Mouse (Mus musculus) adrenal gland, postnatal 25 days (tissue): ENCODE measurements around the gene Olfr1232. TPM values are rescaled to one million over a fixed set of nuclear protein-coding genes. Genes with fewer than 3 reads are reported as not detected.

Experiments used
- DNase-seq: peaks from one replicate; pipeline ENCODE4 v3.0.0; 2021; ENCODE audit warnings: mixed read lengths
- long read RNA-seq: library from polyadenylated mRNA; stranded (forward); transcript quantifications from one replicate; pipeline ENCODE4 v2.0.0, GENCODE M21; 2021
- total RNA-seq: library from RNA; stranded (reverse); gene quantifications from 2 replicates; pipeline ENCODE4 v1.2.3, GENCODE M21; 2021

The Olfr1232 gene
- total RNA-seq: not detected in 2 replicates
- long read RNA-seq: 0 reads

DNA sequence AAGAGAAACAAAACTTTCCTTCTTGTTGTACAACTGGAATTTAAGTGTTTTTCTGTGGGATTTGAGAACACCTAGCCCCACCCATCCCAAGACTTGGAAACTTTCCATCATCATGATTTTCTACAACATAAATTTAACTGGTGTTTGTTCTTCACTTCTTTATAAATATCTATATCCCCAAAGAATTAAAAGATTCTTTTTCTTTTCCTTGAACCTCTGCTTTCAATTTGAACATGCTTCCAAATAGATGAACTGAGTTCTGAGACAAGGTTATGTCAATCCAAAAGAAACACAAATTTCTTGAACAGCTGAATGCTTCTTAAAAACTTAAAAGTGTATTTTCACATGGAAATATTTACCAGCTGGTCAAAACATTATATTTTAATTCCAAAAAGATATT is at the start of gene Olfr1232:
TSS of gene Olfr1232 (minus strand) at position 101 of the 400 bp plus-strand sequence.
- DNase-seq: no peak

DNA sequence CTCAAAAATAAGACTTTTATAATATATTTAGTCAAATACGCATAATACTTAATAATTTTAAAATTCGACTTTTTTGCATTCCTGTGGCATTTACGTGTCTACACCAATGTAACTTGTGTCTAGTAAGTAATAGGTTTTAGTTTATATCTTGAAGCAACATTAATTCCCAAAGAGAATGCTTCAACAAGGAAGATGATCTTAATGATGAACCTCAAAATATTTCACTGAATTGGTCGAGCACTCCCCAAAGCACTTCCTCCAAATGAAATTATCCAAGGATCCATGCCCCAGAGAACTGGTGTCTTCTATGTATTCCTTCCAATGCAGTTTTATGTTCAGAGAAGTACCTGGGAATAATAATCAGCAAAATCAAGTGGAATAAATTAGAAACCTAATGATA is 35.3 kb upstream of the Olfr1232 start, which contains the start of gene Olfr1234:
TSS of gene Olfr1234 (minus strand) at position 101 of the 400 bp plus-strand sequence.
- no peak for DNase-seq

DNA sequence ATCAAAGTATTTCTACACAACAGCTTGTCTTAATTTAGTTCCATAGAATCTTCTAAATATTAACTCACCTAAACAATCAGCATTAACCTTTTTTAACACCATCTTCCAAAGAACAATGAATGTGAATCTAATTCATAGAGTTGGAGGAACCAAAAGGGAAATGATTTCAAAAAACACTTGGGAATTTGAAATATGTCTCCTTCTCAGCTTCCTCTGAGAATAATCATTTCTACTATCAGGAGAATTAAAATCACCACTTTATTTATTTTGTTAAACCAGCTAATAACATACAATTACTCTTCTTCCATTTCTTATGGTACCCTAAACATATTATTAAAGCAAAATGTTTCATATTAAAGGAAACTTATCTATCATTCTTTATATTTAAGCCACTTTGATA is 12.8 kb upstream of the Olfr1232 start, which contains the start of gene Olfr1233:
TSS of gene Olfr1233 (minus strand) at position 101 of the 400 bp plus-strand sequence.
- DNase-seq: no peak

DNA sequence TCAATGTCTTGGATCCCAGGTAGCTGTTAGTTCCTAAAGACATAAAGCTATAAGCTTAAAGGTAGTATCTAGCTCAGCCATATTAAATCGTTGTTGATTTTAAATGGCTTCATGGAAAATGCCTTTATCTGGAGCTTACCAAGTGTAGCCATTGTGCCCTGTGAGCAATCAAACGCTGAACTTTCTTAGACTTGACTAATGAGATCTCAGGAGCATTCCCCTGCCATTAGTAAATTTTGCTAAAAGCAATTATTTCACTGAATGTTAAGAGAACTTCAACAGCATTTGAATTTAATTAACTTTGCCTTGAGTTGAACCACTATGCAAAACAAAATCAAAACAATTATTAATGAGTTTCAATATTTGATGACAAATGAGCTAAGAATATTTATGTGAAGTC is 22.5 kb downstream of the Olfr1232 start, which contains the start of gene Olfr1231:
TSS of gene Olfr1231 (minus strand) at position 101 of the 400 bp plus-strand sequence.
- no peak for DNase-seq

DNA sequence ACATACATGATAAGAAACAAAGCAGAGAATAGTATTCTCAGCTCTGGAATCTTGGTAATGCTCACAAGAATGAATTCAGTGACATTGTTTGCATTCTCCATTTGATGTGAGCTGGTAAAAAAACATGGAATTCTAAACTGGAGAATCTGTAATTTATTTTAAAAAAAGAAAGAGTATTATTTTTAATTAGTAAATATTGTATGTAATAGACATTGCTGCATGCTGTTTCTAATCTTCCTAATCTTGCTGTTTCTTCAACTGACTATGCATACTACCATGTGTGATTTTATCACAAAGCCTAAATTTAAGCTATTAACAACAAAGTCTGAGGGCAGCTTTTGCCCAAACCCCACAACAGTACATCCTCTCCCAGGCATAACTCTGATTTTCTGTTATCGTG is 32.3 kb downstream of the Olfr1232 start, which contains the start of gene Olfr1230:
TSS of gene Olfr1230 (minus strand) at position 101 of the 400 bp plus-strand sequence.
- DNase-seq: no peak

DNA sequence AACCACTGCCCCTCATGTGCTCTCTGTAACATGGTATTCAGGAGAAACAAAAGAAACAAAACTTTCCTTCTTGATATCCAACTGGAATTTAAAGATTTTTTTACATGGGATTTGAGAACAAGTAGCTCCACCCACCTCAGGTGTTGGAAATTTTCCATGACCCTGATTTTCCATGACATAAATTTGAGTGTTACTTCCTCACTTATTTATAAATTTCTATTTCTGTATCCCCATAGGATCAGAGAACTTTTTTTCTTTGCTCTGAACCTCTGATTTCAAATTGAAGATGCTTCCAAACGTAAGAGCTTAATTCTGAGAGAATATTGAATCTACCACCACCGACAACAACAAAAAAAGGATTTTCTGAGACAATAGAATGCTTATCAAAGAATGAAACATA is 41.6 kb downstream of the Olfr1232 start, which contains the start of gene Olfr1229:
TSS of gene Olfr1229 (minus strand) at position 101 of the 400 bp plus-strand sequence.
- DNase-seq: no peak

Other genes with a start within 250 kb of the Olfr1232 start
- not detected in 2 replicates for gene Olfr1219, start 246.2 kb downstream of the Olfr1232 start, total RNA-seq
- gene Olfr1220, start 222.8 kb downstream of the Olfr1232 start, total RNA-seq: not detected in 2 replicates
- gene Olfr1221, start 212.4 kb downstream of the Olfr1232 start, total RNA-seq: not detected in 2 replicates
- not detected in 2 replicates for gene Olfr1222, start 196.6 kb downstream of the Olfr1232 start, total RNA-seq
- gene Olfr1223, start 178.1 kb downstream of the Olfr1232 start, total RNA-seq: not detected in 2 replicates
- gene Olfr1224-ps1, start 165.6 kb downstream of the Olfr1232 start, total RNA-seq: not detected in 2 replicates
- not detected in 2 replicates for gene Olfr1225, start 155.0 kb downstream of the Olfr1232 start, total RNA-seq
- gene Olfr1226, start 129.6 kb downstream of the Olfr1232 start, total RNA-seq: not detected in 2 replicates
- not detected in 2 replicates for gene Olfr1228, start 75.6 kb downstream of the Olfr1232 start, total RNA-seq
- gene Olfr1229, start 41.7 kb downstream of the Olfr1232 start, total RNA-seq: not detected in 2 replicates
- not detected in 2 replicates for gene Olfr1230, start 32.4 kb downstream of the Olfr1232 start, total RNA-seq
- not detected in 2 replicates for gene Olfr1231, start 22.6 kb downstream of the Olfr1232 start, total RNA-seq
- gene Olfr1233, start 12.7 kb upstream of the Olfr1232 start, total RNA-seq: not detected in 2 replicates
- gene Olfr1234, start 35.2 kb upstream of the Olfr1232 start, total RNA-seq: not detected in 2 replicates
- not detected in 2 replicates for gene Olfr1238, start 80.0 kb upstream of the Olfr1232 start, total RNA-seq
- gene Olfr1239, start 90.7 kb upstream of the Olfr1232 start, total RNA-seq: not detected in 2 replicates
- not detected in 2 replicates for gene Olfr1240, start 113.3 kb upstream of the Olfr1232 start, total RNA-seq
- gene Olfr1241, start 157.5 kb upstream of the Olfr1232 start, total RNA-seq: not detected in 2 replicates
- gene Olfr1242, start 168.7 kb upstream of the Olfr1232 start, total RNA-seq: not detected in 2 replicates
- not detected in 2 replicates for gene Olfr1243, start 201.8 kb upstream of the Olfr1232 start, total RNA-seq
- not detected in 2 replicates for gene Olfr1245, start 248.8 kb upstream of the Olfr1232 start, total RNA-seq